Mouse (Mus musculus) heart, embryonic 16.5 days (tissue): ENCODE measurements around the gene B430305J03Rik. TPM values are rescaled to one million over a fixed set of nuclear protein-coding genes. Genes with fewer than 3 reads are reported as not detected.

ENCODE experiments used
- ATAC-seq: fragments of 200-750 bp; cut with Nextera tagmentation; replicated peaks from 2 replicates; pipeline ENCODE4 v1.8.0; 2017; ENCODE audit warnings: moderate number of reproducible peaks; ENCODE audit not compliant: insufficient read depth, low FRiP score; ENCODE audit errors: extremely low read depth
- H3K27ac ChIP-seq: fragments of 300-500 bp; sonication (generic); 2 replicates; pipeline ENCODE4 v1.5.1; 2014; ENCODE audit warnings: mild to moderate bottlenecking, low read length, control low read depth, moderate library complexity
- H3K27me3 ChIP-seq: fragments of 300-500 bp; sonication (generic); 2 replicates; pipeline ENCODE4 v1.6.1; 2014; ENCODE audit warnings: low read length, mixed read lengths; ENCODE audit not compliant: control insufficient read depth, insufficient read depth
- H3K36me3 ChIP-seq: fragments of 300-500 bp; sonication (generic); 2 replicates; pipeline ENCODE4 v1.6.1; 2014; ENCODE audit not compliant: control insufficient read depth, insufficient read depth
- H3K4me1 ChIP-seq: fragments of 300-500 bp; sonication (generic); 2 replicates; pipeline ENCODE4 v1.6.1; 2014; ENCODE audit warnings: low read length, mixed read lengths; ENCODE audit not compliant: control insufficient read depth, insufficient read depth
- H3K4me2 ChIP-seq: fragments of 300-500 bp; sonication (generic); 2 replicates; pipeline ENCODE4 v1.6.1; 2014; ENCODE audit warnings: low read depth, mild to moderate bottlenecking, control low read depth, low read length
- H3K4me3 ChIP-seq: fragments of 300-500 bp; sonication (generic); 2 replicates; pipeline ENCODE4 v1.5.1; 2014; ENCODE audit warnings: mild to moderate bottlenecking, control low read depth, low read length
- H3K9ac ChIP-seq: fragments of 300-500 bp; sonication (generic); 2 replicates; pipeline ENCODE4 v1.6.1; 2014; ENCODE audit warnings: low read length, control low read depth
- H3K9me3 ChIP-seq: fragments of 300-500 bp; sonication (generic); replicated peaks from 2 replicates; pipeline ENCODE4 v1.6.1; 2016; ENCODE audit warnings: low read length; ENCODE audit not compliant: control insufficient read depth
- WGBS: fragments of 180-500 bp; shearing (Covaris S2); extraction: QIAGEN DNeasy Blood & Tissue Kit; methylation state at CpG from one replicate; pipeline ENCODE4 v1.1.7; 2014; 5-methylcytosine and 5-hydroxymethylcytosine counted together
- polyA plus RNA-seq: library from polyadenylated mRNA; unstranded; fragments of >200 nt; fragmentation: Nextera tagmentation; extraction: Ambion mirVana; gene quantifications from 2 replicates; pipeline ENCODE4 v1.2.1, GENCODE M21; 2015

Gene B430305J03Rik
- polyA plus RNA-seq = not detected in 2 replicates

DNA sequence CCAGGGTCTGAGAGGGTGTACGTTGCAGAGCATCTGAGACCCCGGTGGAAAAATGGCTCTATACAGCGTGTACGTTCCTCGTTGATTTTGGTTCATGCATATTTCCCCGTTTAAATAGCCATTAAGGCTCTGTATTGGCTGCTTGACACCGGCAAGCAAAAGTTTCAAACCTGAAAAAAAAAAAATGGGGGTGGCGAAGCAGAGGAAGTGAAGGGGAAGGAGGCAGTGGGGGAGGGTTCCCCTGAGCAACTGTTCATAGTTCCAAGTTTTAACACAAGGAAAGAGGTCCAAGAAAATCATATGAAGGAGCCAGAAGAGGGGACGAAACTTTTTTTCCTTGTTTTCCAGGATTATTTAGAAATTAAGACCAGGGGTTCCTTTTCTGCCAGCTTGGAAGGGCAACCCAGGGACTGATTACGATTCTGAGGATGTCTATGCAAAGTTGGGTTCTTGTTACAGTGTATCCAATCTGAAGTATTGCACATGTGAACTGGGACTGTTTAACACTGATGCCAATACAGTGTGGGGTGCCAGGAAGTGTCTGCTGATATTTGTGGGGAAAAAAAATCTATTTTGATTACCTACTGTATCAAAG is at the start of gene B430305J03Rik:
B430305J03Rik (minus strand) TSS at position 173 of the 595 bp plus-strand sequence.
- H3K9me3 ChIP-seq = no peaks in the 10 kb centered on the region
- no peaks in the 10 kb centered on the region for H3K27me3 ChIP-seq
- peaks cover 21% of the 10 kb centered on the region for H3K4me1 ChIP-seq
- H3K4me2 ChIP-seq = peak within 1 kb of the TSS; percentile 96
- H3K36me3 ChIP-seq = no peaks in the 10 kb centered on the region
- H3K9ac ChIP-seq = peak within 1 kb of the TSS; percentile 89
- H3K4me3 ChIP-seq = peak within 1 kb of the TSS; percentile 94
- H3K27ac ChIP-seq = peak within 1 kb of the TSS; percentile 87
- ATAC-seq = no peak
- 2% methylated on average over 10 of the region's 10 CpGs for WGBS

DNA sequence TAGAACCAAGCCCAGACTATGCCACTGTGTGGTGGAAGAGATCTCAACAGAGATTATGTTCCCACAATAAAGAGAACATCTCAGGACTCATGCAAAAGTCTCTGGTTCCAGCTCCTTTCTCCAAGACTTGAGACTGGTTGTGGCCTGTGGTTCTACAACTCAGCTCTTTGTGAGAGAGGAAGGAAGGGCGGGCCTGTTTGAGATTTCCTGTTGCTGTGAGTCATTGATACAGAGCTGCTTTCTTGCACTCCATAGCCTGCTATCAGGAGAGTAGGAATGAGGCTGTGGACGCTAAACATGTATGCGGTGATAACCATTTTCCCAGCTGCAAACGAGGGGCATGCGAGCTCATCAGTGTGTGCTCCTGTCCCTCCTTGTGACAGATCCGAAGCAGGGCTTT is 43.9 kb upstream of the B430305J03Rik start:
- peak overlapping the region; percentile 40; the same call in 1 of the 2 replicates for H3K27ac ChIP-seq
- no peak overlapping the region for H3K9ac ChIP-seq
- H3K4me1 ChIP-seq = no peaks in the 10 kb centered on the region

DNA sequence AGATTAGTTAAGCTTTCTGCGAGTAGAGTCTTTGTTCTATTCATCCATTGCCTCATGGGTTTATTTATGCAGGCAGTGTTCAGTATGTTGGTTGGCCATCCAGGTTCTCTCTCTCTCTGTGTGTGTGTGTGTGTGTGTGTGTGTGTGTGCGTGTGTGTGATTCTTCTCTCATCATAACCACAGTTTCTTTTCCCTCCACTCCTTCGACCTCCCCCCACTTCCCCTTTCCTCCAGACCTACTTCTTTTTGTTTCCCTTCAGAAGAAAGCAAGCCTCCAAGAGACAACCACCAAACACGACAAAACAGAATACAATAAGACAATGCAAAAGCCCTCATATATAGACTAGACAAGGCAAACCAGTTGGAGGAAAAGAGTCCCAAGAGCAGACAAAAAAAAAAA is 41.2 kb upstream of the B430305J03Rik start:
- Histone ChIP-seq H3K9ac (no peak overlapping the region), H3K36me3 (no peaks in the 10 kb centered on the region), H3K4me2 (no peak overlapping the region), H3K27ac (no peak overlapping the region), H3K27me3 (no peaks in the 10 kb centered on the region), H3K9me3 (no peaks in the 10 kb centered on the region), H3K4me1 (no peaks in the 10 kb centered on the region), H3K4me3 (no peak overlapping the region)
- 64% methylated on average over 4 of the region's 4 CpGs for WGBS
- no peak for ATAC-seq

More for the DNA sequence above, 43.9 kb upstream of the B430305J03Rik start:
- Histone ChIP-seq H3K36me3 (no peaks in the 10 kb centered on the region), H3K4me3 (no peak overlapping the region), H3K27me3 (no peaks in the 10 kb centered on the region), H3K4me2 (no peak overlapping the region), H3K9me3 (no peaks in the 10 kb centered on the region)
- WGBS = 33% methylated on average over 6 of the region's 6 CpGs
- ATAC-seq = 0 out of 2 replicates have a peak, but pooled peaks have one; percentile 32

DNA sequence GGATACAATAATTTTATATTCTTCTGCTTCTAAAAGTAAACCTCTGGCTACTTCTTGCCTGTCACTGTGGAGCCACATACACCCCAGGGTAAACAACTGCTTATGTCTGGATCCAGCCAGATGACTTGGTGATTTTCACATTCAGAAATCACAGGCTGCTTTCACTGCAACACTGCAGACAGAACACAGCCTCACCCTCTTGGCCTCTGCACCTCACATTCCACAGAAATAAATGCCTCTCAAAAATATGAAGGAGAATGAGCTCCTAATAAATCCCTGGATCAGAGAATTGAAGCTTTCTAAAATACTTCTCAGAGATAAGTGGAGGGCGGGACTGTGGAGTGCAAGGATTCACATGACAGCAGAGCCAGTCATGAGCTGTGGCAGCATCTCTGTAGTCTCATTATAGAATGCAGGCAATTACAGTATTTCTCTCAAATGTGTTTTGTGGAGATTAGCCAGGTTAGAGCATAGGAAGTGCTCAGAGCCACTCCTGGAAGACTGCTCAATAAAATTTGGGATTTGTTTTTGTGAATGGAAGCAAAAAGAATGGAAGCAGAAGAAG is 35.2 kb upstream of the B430305J03Rik start:
- Histone ChIP-seq H3K4me3 (no peak overlapping the region), H3K36me3 (no peaks in the 10 kb centered on the region), H3K9me3 (no peaks in the 10 kb centered on the region), H3K27ac (no peak overlapping the region), H3K27me3 (no peaks in the 10 kb centered on the region), H3K9ac (no peak overlapping the region), H3K4me2 (no peak overlapping the region), H3K4me1 (no peaks in the 10 kb centered on the region)
- 21% methylated on average over 1 of the region's 1 CpGs for WGBS
- no peak for ATAC-seq

DNA sequence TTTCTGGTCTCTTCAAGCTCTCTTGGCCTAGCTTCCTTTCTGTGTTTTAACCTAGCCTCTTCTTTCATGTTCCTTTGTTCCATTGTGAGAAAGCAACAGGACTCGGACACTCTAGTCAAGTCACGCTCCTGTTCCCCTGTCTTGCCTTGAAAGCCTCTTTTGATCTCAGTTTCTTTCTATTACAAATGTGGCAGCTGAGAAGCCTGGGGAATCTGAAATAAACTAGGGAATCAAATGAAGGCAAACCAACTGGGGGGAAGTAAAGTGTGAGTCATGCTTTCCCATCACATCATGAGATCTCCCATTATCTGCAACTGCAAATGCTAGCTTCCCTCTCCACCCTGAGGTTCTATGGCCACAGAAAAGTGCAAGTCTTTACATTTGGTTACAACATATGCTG is 31.0 kb upstream of the B430305J03Rik start:
- Histone ChIP-seq H3K4me3 (no peak overlapping the region), H3K9ac (no peak overlapping the region), H3K27me3 (no peaks in the 10 kb centered on the region), H3K4me2 (no peak overlapping the region), H3K27ac (no peak overlapping the region), H3K9me3 (no peaks in the 10 kb centered on the region), H3K4me1 (no peaks in the 10 kb centered on the region), H3K36me3 (no peaks in the 10 kb centered on the region)
- ATAC-seq = no peak
- WGBS = 73% methylated on average over 2 of the region's 2 CpGs

DNA sequence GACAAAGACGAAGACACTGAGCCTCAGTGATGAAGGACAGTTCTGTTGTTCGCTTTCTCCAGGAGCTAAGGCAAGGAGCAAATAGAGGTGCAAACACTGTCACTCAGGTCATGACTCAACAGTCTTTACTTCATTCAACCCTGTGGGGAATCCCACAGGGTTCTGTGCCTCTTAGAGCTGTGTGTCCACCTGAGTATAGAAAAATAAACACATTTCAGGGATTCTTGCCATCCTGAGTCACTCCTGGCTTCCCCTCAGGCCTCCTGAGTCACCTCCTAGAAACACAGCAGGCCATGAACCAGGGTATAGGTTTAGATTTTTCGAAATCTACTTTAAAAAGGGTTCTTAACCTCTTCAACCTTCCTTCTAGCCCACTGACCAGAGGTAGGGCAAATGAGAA is 29.6 kb upstream of the B430305J03Rik start:
- H3K9me3 ChIP-seq = no peaks in the 10 kb centered on the region
- no peaks in the 10 kb centered on the region for H3K4me1 ChIP-seq
- no peak overlapping the region for H3K4me2 ChIP-seq
- H3K4me3 ChIP-seq = no peak overlapping the region
- no peak for ATAC-seq
- H3K36me3 ChIP-seq = no peaks in the 10 kb centered on the region
- H3K9ac ChIP-seq = no peak overlapping the region
- no peaks in the 10 kb centered on the region for H3K27me3 ChIP-seq
- WGBS = 82% methylated on average over 3 of the region's 3 CpGs
- H3K27ac ChIP-seq = no peak overlapping the region

DNA sequence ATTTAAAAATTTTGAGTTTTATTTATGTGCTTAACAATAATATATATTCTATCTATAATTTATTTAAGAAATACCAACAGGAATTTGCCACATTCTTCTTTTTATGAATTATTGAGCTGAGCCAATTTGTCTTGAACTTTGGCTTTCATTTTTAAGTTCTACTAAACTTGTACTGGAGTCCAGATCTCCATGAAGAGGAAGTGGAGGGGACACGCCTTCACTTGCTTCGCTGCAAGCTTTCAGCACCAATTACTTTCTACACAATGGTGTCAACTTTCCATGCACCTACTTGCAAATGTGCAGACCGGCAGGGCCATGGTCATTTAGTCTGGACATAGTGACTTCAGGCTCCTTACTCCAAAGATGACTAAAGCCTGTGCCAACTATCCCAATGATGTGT is 27.8 kb upstream of the B430305J03Rik start:
- no peak for ATAC-seq
- H3K36me3 ChIP-seq = no peaks in the 10 kb centered on the region
- H3K4me2 ChIP-seq = no peak overlapping the region
- no peak overlapping the region for H3K4me3 ChIP-seq
- no peaks in the 10 kb centered on the region for H3K27me3 ChIP-seq
- H3K9me3 ChIP-seq = no peaks in the 10 kb centered on the region
- H3K27ac ChIP-seq = no peak overlapping the region
- H3K4me1 ChIP-seq = no peaks in the 10 kb centered on the region
- 54% methylated on average over 3 of the region's 3 CpGs for WGBS
- H3K9ac ChIP-seq = no peak overlapping the region

DNA sequence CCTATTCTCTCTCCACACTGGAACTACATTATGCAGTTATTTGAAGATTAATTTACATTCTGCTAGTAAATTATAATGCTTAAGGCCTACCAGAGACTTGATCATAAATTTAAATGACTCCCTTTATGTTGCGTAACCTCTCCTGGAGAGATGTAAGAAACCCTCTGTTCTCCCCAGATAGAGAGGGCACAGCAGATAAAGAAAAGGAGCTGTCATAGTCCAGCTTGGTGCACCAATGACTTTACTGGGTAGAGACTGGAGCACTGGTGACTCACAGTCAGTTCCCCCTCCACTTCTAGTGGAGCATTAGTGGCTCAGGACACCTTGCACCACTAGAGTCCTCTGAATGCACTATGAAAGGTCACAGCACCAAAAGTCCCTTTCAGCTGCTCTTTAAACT is 27.1 kb upstream of the B430305J03Rik start:
- H3K4me2 ChIP-seq = no peak overlapping the region
- H3K36me3 ChIP-seq = no peaks in the 10 kb centered on the region
- no peak overlapping the region for H3K27ac ChIP-seq
- H3K4me3 ChIP-seq = no peak overlapping the region
- H3K9me3 ChIP-seq = no peaks in the 10 kb centered on the region
- ATAC-seq = no peak
- H3K9ac ChIP-seq = no peak overlapping the region
- H3K4me1 ChIP-seq = no peaks in the 10 kb centered on the region
- 100% methylated on average over 1 of the region's 1 CpGs for WGBS
- no peaks in the 10 kb centered on the region for H3K27me3 ChIP-seq

DNA sequence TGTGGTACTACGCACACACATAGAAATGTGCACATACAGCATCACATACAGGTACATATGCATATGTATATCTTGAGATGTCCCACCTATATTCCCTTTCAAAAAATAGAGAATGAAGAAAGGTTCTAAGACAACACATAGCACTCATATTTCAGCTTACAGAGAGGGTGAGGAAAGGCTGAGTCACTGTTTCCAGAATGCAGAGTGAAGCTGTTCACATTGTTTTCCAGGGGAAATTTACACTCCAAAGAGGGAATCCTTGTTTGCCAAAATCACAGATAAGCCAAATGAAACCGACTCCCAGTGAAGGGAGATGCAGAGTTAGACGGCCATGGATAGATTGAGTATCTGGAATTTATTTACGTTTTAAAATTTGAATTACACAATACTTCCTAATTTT is 25.8 kb upstream of the B430305J03Rik start:
- 43% methylated on average over 4 of the region's 4 CpGs for WGBS
- no peak for ATAC-seq
- no peak overlapping the region for H3K9ac ChIP-seq
- H3K27ac ChIP-seq = no peak overlapping the region
- no peaks in the 10 kb centered on the region for H3K36me3 ChIP-seq
- no peaks in the 10 kb centered on the region for H3K27me3 ChIP-seq
- no peak overlapping the region for H3K4me3 ChIP-seq
- no peak overlapping the region for H3K4me2 ChIP-seq
- no peaks in the 10 kb centered on the region for H3K9me3 ChIP-seq
- no peaks in the 10 kb centered on the region for H3K4me1 ChIP-seq
